Mouse (Mus musculus) embryonic facial prominence, embryonic 14.5 days (tissue): ENCODE data around the gene Ndufaf8. TPM values are rescaled to one million over a fixed set of nuclear protein-coding genes. Genes with fewer than 3 reads are reported as not detected.
A peak's percentile ranks its signal among the peaks of the same experiment; 100 is the strongest.

Source experiments
- ATAC-seq: fragments of 200-750 bp; cut with Nextera tagmentation; 2 replicates; pipeline ENCODE4 v1.8.0; 2017; ENCODE audit warnings: low read depth, moderate number of reproducible peaks, moderate TSS enrichment
- DNase-seq: peaks from one replicate; pipeline ENCODE4 v3.0.0-alpha.2; 2015; ENCODE audit warnings: low spot score
- H3K27ac ChIP-seq: fragments of 300-500 bp; sonication (generic); replicated peaks from 2 replicates; pipeline ENCODE4 v1.5.1; 2014; ENCODE audit warnings: low read depth, mild to moderate bottlenecking, low read length, moderate library complexity
- H3K27me3 ChIP-seq: fragments of 300-500 bp; sonication (generic); replicated peaks from 2 replicates; pipeline ENCODE4 v1.6.1; 2014; ENCODE audit warnings: low read length; ENCODE audit not compliant: control insufficient read depth, insufficient read depth
- H3K36me3 ChIP-seq: fragments of 300-500 bp; sonication (generic); 2 replicates; pipeline ENCODE4 v1.6.1; 2014; ENCODE audit warnings: low read length, mixed read lengths; ENCODE audit not compliant: control insufficient read depth, insufficient read depth
- H3K4me1 ChIP-seq: fragments of 300-500 bp; sonication (generic); 2 replicates; pipeline ENCODE4 v1.6.1; 2014; ENCODE audit warnings: antibody characterized with exemption, low read length; ENCODE audit not compliant: control insufficient read depth, insufficient read depth
- H3K4me2 ChIP-seq: fragments of 300-500 bp; sonication (generic); 2 replicates; pipeline ENCODE4 v1.6.1; 2014; ENCODE audit warnings: low read depth, mild to moderate bottlenecking, low read length, moderate library complexity, mixed read lengths
- H3K4me3 ChIP-seq: fragments of 300-500 bp; sonication (generic); 2 replicates; pipeline ENCODE4 v1.5.1; 2014; ENCODE audit warnings: low read depth, mild to moderate bottlenecking, low read length
- H3K9ac ChIP-seq: fragments of 300-500 bp; sonication (generic); 2 replicates; pipeline ENCODE4 v1.6.1; 2014; ENCODE audit warnings: low read depth, mild to moderate bottlenecking, low read length, moderate library complexity, mixed read lengths
- H3K9me3 ChIP-seq: fragments of 300-500 bp; sonication (generic); 2 replicates; pipeline ENCODE4 v1.6.1; 2016; ENCODE audit warnings: low read length; ENCODE audit not compliant: control insufficient read depth
- WGBS: fragments of 180-500 bp; shearing (Covaris S2); extraction: QIAGEN DNeasy Blood & Tissue Kit; methylation state at CpG from one replicate; pipeline ENCODE4 v1.1.7; 2014; 5-methylcytosine and 5-hydroxymethylcytosine counted together
- polyA plus RNA-seq: library from polyadenylated mRNA; unstranded; fragments of >200 nt; fragmentation: Nextera tagmentation; extraction: Ambion mirVana; gene quantifications from 2 replicates; pipeline ENCODE4 v1.2.1, GENCODE M21; 2014

Gene Ndufaf8
- polyA plus RNA-seq, 1 experiment from 2014 or later, result 88.7 TPM

GRCm38 (mm10) chr11:120103431-120103997 lies 4.8 kb downstream of the Ndufaf8 start:
- H3K9me3 ChIP-seq, result no peaks in the 10 kb centered on the region

GRCm38 (mm10) chr11:120107026-120107425 lies 8.3 kb downstream of the Ndufaf8 start:
- Histone ChIP-seq H3K27ac (no peak overlapping the region), H3K9ac (no peak overlapping the region), H3K9me3 (no peaks in the 10 kb centered on the region), H3K4me1 (no peaks in the 10 kb centered on the region), H3K36me3 (peaks cover 54% of the 10 kb centered on the region), H3K4me2 (no peak overlapping the region), H3K4me3 (no peak overlapping the region), H3K27me3 (no peaks in the 10 kb centered on the region)
- no peak for ATAC-seq
- WGBS, result 74% methylated on average over 2 of the region's 2 CpGs
- no peak for DNase-seq

More at GRCm38 (mm10) chr11:120103431-120103997, 4.8 kb downstream of the Ndufaf8 start:
- ATAC-seq (no peak), DNase-seq (no peak)
- Histone ChIP-seq H3K4me1 (peaks cover 6% of the 10 kb centered on the region), H3K4me3 (no peak overlapping the region), H3K27me3 (no peaks in the 10 kb centered on the region), H3K36me3 (peaks cover 46% of the 10 kb centered on the region), H3K27ac (no peak overlapping the region), H3K4me2 (no peak overlapping the region), H3K9ac (no peak overlapping the region)
- 92% methylated on average over 3 of the region's 3 CpGs for WGBS

GRCm38 (mm10) chr11:120107796-120108195 lies 9.1 kb downstream of the Ndufaf8 start:
- no peak overlapping the region for H3K9ac ChIP-seq
- H3K4me1 ChIP-seq, result no peaks in the 10 kb centered on the region
- peaks cover 54% of the 10 kb centered on the region for H3K36me3 ChIP-seq
- 78% methylated on average over 9 of the region's 9 CpGs for WGBS
- H3K4me3 ChIP-seq, result no peak overlapping the region
- DNase-seq (no peak), ATAC-seq (no peak)
- H3K27ac ChIP-seq, result no peak overlapping the region
- H3K9me3 ChIP-seq, result no peaks in the 10 kb centered on the region
- H3K27me3 ChIP-seq, result no peaks in the 10 kb centered on the region
- H3K4me2 ChIP-seq, result no peak overlapping the region

DNA sequence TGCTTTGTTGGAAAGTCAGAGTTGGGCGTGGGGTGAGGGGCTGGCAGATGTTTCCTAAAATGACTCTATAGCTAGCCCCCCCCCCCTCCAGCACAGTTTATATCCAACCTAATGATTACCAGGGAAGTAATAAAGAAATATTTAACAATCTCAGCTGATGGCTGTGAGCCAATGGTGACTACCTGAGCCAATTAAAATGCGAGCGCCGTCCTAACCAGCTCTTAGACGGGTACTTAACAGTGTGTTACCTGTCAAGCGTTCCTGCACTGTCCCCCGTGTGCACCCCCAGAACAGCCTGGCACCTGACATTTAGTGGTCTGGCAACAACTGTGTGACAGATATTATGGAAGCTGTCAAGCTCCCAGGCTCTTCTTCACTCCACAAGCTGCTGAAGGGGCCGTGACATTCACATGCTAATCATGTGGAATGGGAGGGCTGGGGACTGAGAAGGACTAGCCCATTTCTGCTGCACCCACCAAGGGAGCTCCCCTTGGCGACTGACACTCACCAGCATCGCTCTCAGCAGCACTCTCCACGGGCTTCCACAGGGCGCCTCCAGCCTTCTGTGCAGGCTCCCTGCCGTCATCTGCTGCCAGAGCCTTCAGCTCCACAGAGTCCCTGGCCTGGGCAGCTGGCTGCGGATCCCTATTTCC lies 11.0 kb downstream of the Ndufaf8 start:
- no peak overlapping the region for H3K4me3 ChIP-seq
- WGBS, result 83% methylated on average over 14 of the region's 14 CpGs
- ATAC-seq, result no peak
- peaks cover 45% of the 10 kb centered on the region for H3K36me3 ChIP-seq
- H3K4me2 ChIP-seq, result no peak overlapping the region
- no peak overlapping the region for H3K9ac ChIP-seq
- no peaks in the 10 kb centered on the region for H3K4me1 ChIP-seq
- DNase-seq, result no peak
- no peak overlapping the region for H3K27ac ChIP-seq
- no peaks in the 10 kb centered on the region for H3K9me3 ChIP-seq
- no peaks in the 10 kb centered on the region for H3K27me3 ChIP-seq

- Histone ChIP-seq H3K27me3 (no peaks in the 10 kb centered on the region), H3K4me3 (no peak overlapping the region), H3K4me2 (no peak overlapping the region), H3K9me3 (no peaks in the 10 kb centered on the region), H3K27ac (no peak overlapping the region), H3K4me1 (no peaks in the 10 kb centered on the region), H3K9ac (no peak overlapping the region), H3K36me3 (peaks cover 44% of the 10 kb centered on the region)
- WGBS, result 70% methylated on average over 7 of the region's 7 CpGs
- ATAC-seq, result peak; percentile 22; the same call in 1 of the 2 replicates
- DNase-seq, result no peak
Measured at GRCm38 (mm10) chr11:120110554-120110953, 11.8 kb downstream of the Ndufaf8 start.

DNA sequence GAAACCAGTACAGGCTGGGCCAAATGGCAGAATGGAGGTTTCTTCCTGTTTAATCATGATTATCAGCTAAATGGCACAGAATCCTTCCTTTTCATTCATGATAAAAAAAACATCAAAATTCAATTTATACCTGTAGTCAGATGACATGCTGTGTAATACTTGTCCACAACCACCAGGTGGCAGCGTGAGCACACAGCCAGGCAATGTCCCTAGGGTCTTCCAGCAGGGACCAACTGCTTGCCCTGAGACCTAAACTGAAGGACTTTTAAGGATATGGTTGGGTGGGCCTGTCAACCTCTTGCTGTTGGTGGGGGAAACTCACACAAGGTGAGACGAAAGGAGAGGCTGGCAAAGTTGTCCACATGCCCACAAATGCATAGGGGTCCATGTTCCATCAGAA lies 12.3 kb downstream of the Ndufaf8 start:
- DNase-seq (peak; percentile 74), ATAC-seq (no peak)
- Histone ChIP-seq H3K9me3 (no peaks in the 10 kb centered on the region), H3K27ac (no peak overlapping the region), H3K4me3 (no peak overlapping the region), H3K36me3 (peaks cover 40% of the 10 kb centered on the region), H3K9ac (no peak overlapping the region), H3K27me3 (no peaks in the 10 kb centered on the region), H3K4me1 (no peaks in the 10 kb centered on the region), H3K4me2 (no peak overlapping the region)
- 17% methylated on average over 2 of the region's 2 CpGs for WGBS

DNA sequence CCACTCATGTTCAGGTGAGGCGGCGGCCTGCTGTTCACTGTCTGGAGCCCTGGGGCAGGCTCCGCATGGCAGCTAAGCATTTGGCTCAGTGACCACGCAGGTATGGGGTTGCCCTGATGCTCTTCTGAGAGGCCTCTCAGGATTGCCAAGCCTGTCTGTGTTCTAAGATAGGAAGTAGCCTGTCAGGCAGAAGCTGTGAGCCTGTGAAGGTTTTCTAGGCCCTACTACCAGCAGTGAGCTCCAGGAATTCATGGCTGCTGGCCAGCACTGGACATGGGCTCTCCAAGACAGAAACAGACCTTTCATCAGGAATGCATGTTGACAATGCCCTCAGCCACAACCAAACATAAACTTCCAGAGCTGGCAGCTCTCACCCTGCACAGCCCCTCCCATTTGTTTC lies 13.4 kb downstream of the Ndufaf8 start:
- no peak overlapping the region for H3K9ac ChIP-seq
- no peak overlapping the region for H3K27ac ChIP-seq
- H3K27me3 ChIP-seq, result no peaks in the 10 kb centered on the region
- peak; percentile 16 for DNase-seq
- peaks cover 47% of the 10 kb centered on the region for H3K36me3 ChIP-seq
- H3K9me3 ChIP-seq, result no peaks in the 10 kb centered on the region
- H3K4me3 ChIP-seq, result no peak overlapping the region
- no peaks in the 10 kb centered on the region for H3K4me1 ChIP-seq
- H3K4me2 ChIP-seq, result no peak overlapping the region
- WGBS, result 87% methylated on average over 4 of the region's 4 CpGs
- ATAC-seq, result no peak

DNA sequence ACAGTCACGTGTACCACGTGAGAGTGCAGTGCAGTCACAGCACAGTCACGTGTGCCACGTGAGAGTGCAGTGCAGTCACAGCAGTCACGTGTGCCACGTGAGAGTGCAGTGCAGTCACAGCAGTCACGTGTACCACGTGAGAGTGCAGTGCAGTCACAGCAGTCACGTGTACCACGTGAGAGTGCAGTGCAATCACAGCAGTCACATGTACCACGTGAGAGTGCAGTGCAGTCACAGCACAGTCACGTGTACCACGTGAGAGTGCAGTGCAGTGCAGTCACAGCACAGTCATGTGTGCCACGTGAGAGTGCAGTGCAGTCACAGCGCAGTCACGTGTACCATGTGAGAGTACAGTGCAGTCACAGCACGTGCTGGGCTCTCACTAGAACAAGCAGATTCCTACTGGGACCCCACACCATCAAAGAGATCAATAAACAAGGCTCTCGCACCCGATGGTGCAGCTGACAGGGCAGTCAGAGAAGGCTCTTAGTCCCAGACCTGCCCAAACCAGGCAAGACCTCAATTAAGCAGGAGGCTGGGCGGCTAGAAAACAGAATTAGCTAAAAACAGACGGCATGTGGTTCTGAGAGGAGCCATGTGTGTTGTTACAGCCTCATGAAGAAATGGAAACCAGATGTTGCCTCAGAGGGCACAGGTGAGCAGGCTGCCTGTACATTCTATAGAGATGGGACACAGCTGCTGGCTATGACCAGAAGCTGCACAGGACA lies 15.9 kb downstream of the Ndufaf8 start:
- WGBS, result 71% methylated on average over 21 of the region's 21 CpGs
- no peak overlapping the region for H3K9ac ChIP-seq
- ATAC-seq (no peak; the same call in 1 of the 2 replicates), DNase-seq (no peak)
- H3K36me3 ChIP-seq, result peaks cover 42% of the 10 kb centered on the region
- no peak overlapping the region for H3K27ac ChIP-seq
- no peaks in the 10 kb centered on the region for H3K4me1 ChIP-seq
- H3K27me3 ChIP-seq, result no peaks in the 10 kb centered on the region
- H3K4me2 ChIP-seq, result no peak overlapping the region
- no peaks in the 10 kb centered on the region for H3K9me3 ChIP-seq
- H3K4me3 ChIP-seq, result no peak overlapping the region
